Mouse (Mus musculus) right cerebral cortex, postnatal 14 days (tissue): ENCODE measurements around the gene Tepsin.

Source experiments
- DNase-seq: peaks from one replicate; pipeline ENCODE4 v3.0.0; 2022

The Tepsin gene

DNA sequence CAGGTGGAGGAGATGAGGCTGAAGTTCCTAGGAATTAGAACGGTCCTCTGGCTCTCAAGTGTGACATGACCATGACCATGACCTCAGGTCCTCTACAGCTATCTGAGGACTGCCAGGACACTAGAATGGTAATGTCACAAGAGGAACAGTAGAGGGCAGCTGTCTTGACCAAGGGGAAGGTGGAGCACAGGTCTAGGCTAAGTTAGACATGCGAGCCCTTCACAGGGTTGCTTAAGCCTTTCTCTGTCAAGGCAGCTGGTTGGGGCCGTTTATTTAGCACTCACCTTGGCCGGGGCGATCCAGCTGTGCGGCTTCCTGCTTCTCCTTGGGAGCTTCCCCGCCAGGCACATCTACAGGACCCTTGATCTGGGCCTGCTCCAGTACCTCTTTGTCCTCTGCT lies 12.0 kb upstream of the Tepsin start:
- no peak for DNase-seq

- DNase-seq: no peak
Observed at GRCm38 (mm10) chr11:120109558-120110210, 11.2 kb upstream of the Tepsin start.

GRCm38 (mm10) chr11:120107796-120108195 lies 9.3 kb upstream of the Tepsin start:
- DNase-seq: no peak

GRCm38 (mm10) chr11:120107026-120107425 lies 8.5 kb upstream of the Tepsin start:
- no peak for DNase-seq

GRCm38 (mm10) chr11:120103431-120103997 lies 5.0 kb upstream of the Tepsin start:
- DNase-seq: no peak

- DNase-seq: peak; percentile 68
Observed at GRCm38 (mm10) chr11:120101036-120101435, 2.5 kb upstream of the Tepsin start.

GRCm38 (mm10) chr11:120092817-120093591 lies 5.5 kb downstream of the Tepsin start:
- DNase-seq: no peak

DNA sequence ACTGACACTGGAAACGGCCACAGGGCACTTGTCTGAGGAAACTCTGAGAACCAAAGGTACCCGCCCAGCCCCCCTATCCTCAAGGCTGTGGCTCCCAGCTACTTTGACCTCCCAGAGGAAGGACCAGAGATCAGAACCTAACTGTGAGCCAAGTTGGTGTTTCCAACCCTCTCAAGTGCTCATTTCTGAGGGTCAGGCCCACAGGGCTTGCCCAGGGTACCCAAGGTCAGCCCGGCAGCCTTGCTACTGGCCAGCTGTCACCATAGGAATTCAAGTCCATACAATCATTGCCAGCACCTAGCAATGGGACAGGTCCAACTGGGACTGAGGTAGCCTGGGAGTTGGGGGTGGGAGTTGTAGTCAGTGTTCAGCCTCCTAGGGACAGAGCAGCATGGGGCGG lies 7.9 kb downstream of the Tepsin start:
- DNase-seq: no peak

GRCm38 (mm10) chr11:120086702-120087152 lies 11.8 kb downstream of the Tepsin start, which contains the start of gene Cep131:
TSS of gene Cep131 (minus strand) at chr11:120086827.
- peak; percentile 96 for DNase-seq

GRCm38 (mm10) chr11:120085891-120086627 lies 12.5 kb downstream of the Tepsin start:
- no peak for DNase-seq

- no peak for DNase-seq
Observed at GRCm38 (mm10) chr11:120080282-120080681, 18.2 kb downstream of the Tepsin start.

- DNase-seq: no peak
Observed at GRCm38 (mm10) chr11:120076191-120076590, 22.3 kb downstream of the Tepsin start.

DNA sequence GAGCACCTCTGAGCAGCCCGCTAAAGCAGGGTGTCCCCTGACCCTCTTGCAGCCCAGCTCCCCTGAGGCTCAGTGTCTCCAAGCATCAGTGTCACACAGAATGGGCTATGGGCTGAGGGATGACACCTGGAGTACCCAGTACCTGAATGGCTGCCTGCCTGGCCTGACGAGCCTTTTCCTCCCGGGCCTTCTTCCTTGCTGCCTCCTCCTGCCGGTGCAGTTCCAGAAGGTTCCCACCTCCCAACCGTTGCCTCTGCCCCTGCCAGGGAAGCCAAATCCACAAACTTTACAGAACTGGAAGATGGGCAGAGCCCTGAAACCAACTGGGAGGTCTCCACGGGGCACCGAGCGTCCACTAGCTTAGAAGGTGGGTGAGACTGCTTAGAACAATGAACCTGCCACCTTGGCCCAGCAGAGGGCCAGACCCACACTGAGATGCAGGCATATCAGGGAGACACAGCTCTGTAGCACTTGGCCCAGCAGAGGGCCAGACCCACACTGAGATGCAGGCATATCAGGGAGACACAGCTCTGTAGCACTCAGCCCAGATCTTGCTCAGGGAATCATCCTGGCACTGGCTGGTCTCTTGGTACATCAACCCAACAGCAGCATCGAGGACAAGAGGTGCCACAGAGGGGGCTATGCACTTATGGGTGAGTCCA lies 25.4 kb downstream of the Tepsin start:
- DNase-seq: no peak

- no peak for DNase-seq
Observed at GRCm38 (mm10) chr11:120071731-120072320, 26.7 kb downstream of the Tepsin start.

- DNase-seq: no peak
Observed at GRCm38 (mm10) chr11:120071065-120071464, 27.5 kb downstream of the Tepsin start.

DNA sequence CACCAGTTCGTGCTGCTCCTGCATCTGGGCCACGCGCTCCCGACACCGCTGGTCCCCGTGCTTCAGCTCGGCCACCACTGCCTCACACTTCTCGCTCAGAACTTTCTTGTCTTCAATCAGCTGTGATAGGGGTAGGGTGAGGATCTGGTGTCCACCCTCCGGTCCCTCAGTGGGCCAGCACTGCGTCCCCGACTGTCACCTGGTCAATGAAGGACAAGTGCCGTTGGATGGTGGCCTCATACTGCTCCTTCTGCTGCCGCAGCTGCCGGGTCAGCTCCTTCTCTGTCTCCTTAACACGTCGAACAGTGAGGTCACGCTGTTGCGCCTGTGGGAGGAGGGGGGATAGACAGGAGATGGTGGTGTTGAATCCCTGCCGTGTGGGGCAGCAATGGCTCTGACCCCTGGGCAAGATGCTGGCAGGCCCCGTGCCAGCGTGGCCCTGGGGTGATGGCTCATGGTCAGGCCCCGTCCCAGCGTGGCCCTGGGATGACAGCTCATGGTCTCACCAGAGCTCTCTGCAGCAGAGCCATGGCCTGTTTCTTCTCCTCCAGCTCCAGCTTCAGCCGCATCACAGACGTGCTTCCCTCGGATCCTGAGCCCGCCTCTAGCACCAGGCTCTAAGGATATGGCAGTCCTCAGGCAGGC lies 28.1 kb downstream of the Tepsin start:
- no peak for DNase-seq

DNA sequence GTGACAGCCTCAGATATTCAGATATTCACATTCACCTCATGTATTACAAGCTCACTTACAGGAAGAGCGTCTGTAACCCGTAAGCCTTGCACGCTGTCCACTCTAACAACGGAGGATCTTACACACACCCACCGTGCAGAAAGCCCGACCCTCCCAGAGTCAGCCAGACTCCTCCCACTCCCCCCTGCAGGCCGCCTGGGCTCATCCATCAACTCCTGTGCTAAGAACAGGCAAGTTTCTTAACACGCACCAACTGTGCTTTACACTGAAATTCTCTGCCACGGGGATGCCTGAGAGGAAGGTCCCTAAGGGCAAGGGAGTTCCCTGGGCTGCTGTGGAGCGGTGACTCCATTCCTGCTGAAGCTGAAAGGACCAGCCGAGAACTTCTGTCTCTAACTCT lies 29.3 kb downstream of the Tepsin start:
- DNase-seq: no peak

DNA sequence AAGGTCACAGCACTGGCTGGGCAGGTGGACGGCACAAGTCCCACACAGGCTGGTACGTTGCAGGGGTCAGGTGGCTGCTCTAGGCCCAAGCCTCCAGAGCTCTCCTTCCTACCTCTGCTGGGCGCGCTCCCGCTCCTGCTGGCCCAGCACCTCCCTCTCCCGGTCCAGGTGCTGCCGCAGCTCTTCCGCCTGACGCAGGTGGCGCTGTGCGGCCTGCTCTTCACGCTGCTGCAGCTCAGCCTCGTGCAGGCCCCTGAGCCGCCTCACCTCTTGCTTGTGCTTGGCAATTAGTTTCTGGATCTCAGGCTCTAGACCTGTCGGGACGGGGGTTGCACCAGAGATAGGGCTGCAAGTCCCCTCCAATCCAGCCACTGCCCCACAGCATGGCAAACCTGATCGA lies 30.7 kb downstream of the Tepsin start:
- DNase-seq: no peak

GRCm38 (mm10) chr11:120065291-120065690 lies 33.2 kb downstream of the Tepsin start:
- DNase-seq: peak; percentile 70

GRCm38 (mm10) chr11:120064668-120065040 lies 33.9 kb downstream of the Tepsin start:
- DNase-seq: no peak

- no peak for DNase-seq
Observed at GRCm38 (mm10) chr11:120064006-120064667, 34.4 kb downstream of the Tepsin start.
